Mouse (Mus musculus) bone marrow, adult 2 months (tissue): ENCODE results near the gene Olfr1202. TPM values are rescaled to one million over a fixed set of nuclear protein-coding genes. Genes with fewer than 3 reads are reported as not detected.

ENCODE experiments used
- H3K27ac ChIP-seq: fragments of 200-500 bp; 2 replicates; pipeline ENCODE4 v1.5.1; 2012; ENCODE audit warnings: low read depth, mild to moderate bottlenecking, control low read depth, inconsistent platforms, low read length; ENCODE audit not compliant: control insufficient read depth, poor library complexity, insufficient read depth
- H3K4me1 ChIP-seq: fragments of 200-500 bp; 2 replicates; pipeline ENCODE4 v1.6.1; 2011; ENCODE audit warnings: low read length; ENCODE audit not compliant: control insufficient read depth, insufficient read depth
- H3K4me3 ChIP-seq: fragments of 200-500 bp; replicated peaks from 2 replicates; pipeline ENCODE3; 2011; ENCODE audit warnings: mild to moderate bottlenecking, low read depth, low read length, control low read depth; ENCODE audit not compliant: control insufficient read depth
- CTCF ChIP-seq: fragments of 200-500 bp; IDR thresholded peaks from 2 replicates; pipeline ENCODE4 v1.5.1; 2011; ENCODE audit warnings: low read length, control low read depth; ENCODE audit not compliant: control insufficient read depth, insufficient read depth
- POLR2A ChIP-seq: fragments of 200-500 bp; IDR thresholded peaks from 2 replicates; pipeline ENCODE4 v1.6.1; 2011; ENCODE audit warnings: low read depth, mild to moderate bottlenecking, control low read depth, low read length, borderline replicate concordance; ENCODE audit not compliant: control insufficient read depth
- WGBS: fragments of 180-500 bp; shearing (Covaris S2); methylation state at CpG from one replicate; pipeline ENCODE4 v1.1.7; 2018; 5-methylcytosine and 5-hydroxymethylcytosine counted together
- polyA plus RNA-seq: library from polyadenylated mRNA; stranded (reverse); fragments of >200 nt; gene quantifications from 2 replicates; pipeline ENCODE4 v1.2.4, GENCODE M21; 2011; ENCODE audit warnings: low replicate concordance; ENCODE audit not compliant: missing spikeins, insufficient read depth, insufficient read length

Gene Olfr1202
- polyA plus RNA-seq = not detected in 2 replicates

- Histone ChIP-seq H3K27ac (no peak within 1 kb of the TSS), H3K4me1 (no peaks in the 10 kb centered on the region), H3K4me3 (no peak within 1 kb of the TSS)
- WGBS = 58% methylated on average over 1 of the region's 1 CpGs
- no peak for TF ChIP-seq CTCF
- TF ChIP-seq POLR2A = no peak
Observed at GRCm38 (mm10) chr2:88814196-88814595, at the start of gene Olfr1202. Olfr1202 (plus strand) TSS chr2:88814496.

- no peak within 1 kb of the TSS for H3K27ac ChIP-seq
- TF ChIP-seq POLR2A (no peak), CTCF (no peak)
- 70% methylated on average over 2 of the region's 2 CpGs for WGBS
- H3K4me3 ChIP-seq = no peak within 1 kb of the TSS
- no peaks in the 10 kb centered on the region for H3K4me1 ChIP-seq
Observed at GRCm38 (mm10) chr2:88770388-88770787, 43.9 kb upstream of the Olfr1202 start, which contains the start of gene Olfr1200. Olfr1200 (minus strand) TSS chr2:88770488.

GRCm38 (mm10) chr2:88792736-88793135, 21.6 kb upstream of the Olfr1202 start, which contains the start of gene Olfr1201:
Olfr1201 (plus strand) TSS chr2:88793036.
- WGBS = 78% methylated on average over 6 of the region's 6 CpGs
- no peak within 1 kb of the TSS for H3K4me3 ChIP-seq
- no peak within 1 kb of the TSS for H3K27ac ChIP-seq
- no peaks in the 10 kb centered on the region for H3K4me1 ChIP-seq
- TF ChIP-seq CTCF = no peak
- TF ChIP-seq POLR2A = no peak

GRCm38 (mm10) chr2:88829437-88829836, 15.1 kb downstream of the Olfr1202 start, which contains the start of gene Olfr1205:
Olfr1205 (plus strand) TSS chr2:88829737.
- TF ChIP-seq CTCF = no peak
- no peak for TF ChIP-seq POLR2A
- no peak within 1 kb of the TSS for H3K4me3 ChIP-seq
- WGBS = 77% methylated on average over 2 of the region's 2 CpGs
- no peak within 1 kb of the TSS for H3K27ac ChIP-seq
- H3K4me1 ChIP-seq = no peaks in the 10 kb centered on the region

- Histone ChIP-seq H3K4me3 (no peak overlapping the region), H3K27ac (no peak overlapping the region), H3K4me1 (no peaks in the 10 kb centered on the region)
- TF ChIP-seq CTCF (no peak), POLR2A (no peak)
- 82% methylated on average over 2 of the region's 2 CpGs for WGBS
Observed at GRCm38 (mm10) chr2:88838477-88838876, 24.2 kb downstream of the Olfr1202 start.

- Histone ChIP-seq H3K27ac (no peak within 1 kb of the TSS), H3K4me3 (no peak within 1 kb of the TSS), H3K4me1 (no peaks in the 10 kb centered on the region)
- 72% methylated on average over 1 of the region's 1 CpGs for WGBS
- TF ChIP-seq CTCF (no peak), POLR2A (no peak)
Observed at GRCm38 (mm10) chr2:88848992-88849391, 34.7 kb downstream of the Olfr1202 start, which contains the start of gene Olfr1204. Olfr1204 (plus strand) TSS chr2:88849292.

- 70% methylated on average over 2 of the region's 2 CpGs for WGBS
- Histone ChIP-seq H3K27ac (no peak within 1 kb of the TSS), H3K4me3 (no peak within 1 kb of the TSS), H3K4me1 (no peaks in the 10 kb centered on the region)
- TF ChIP-seq CTCF (no peak), POLR2A (no peak)
Observed at GRCm38 (mm10) chr2:88862931-88863330, 48.6 kb downstream of the Olfr1202 start, which contains the start of gene Olfr1206. Olfr1206 (plus strand) TSS chr2:88863231.

Other genes starting within 250 kb of the Olfr1202 start
- not detected in 2 replicates for gene Olfr1189, start 228.0 kb upstream of the Olfr1202 start, polyA plus RNA-seq
- 0.16 and 1.7 TPM in 2 replicates for gene Olfr1191-ps1, start 174.0 kb upstream of the Olfr1202 start, polyA plus RNA-seq
- 0.29 TPM in 1 of 2 replicates, not detected in the other for gene Olfr1192-ps1, start 166.0 kb upstream of the Olfr1202 start, polyA plus RNA-seq
- not detected in 2 replicates for gene Olfr1193, start 138.9 kb upstream of the Olfr1202 start, polyA plus RNA-seq
- not detected in 2 replicates for gene Olfr1195, start 125.3 kb upstream of the Olfr1202 start, polyA plus RNA-seq
- not detected in 2 replicates for gene Olfr1196, start 109.9 kb upstream of the Olfr1202 start, polyA plus RNA-seq
- gene Olfr1197, start 82.1 kb upstream of the Olfr1202 start, polyA plus RNA-seq = not detected in 2 replicates
- 0.87 TPM in 1 of 2 replicates, not detected in the other for gene Olfr1198, start 63.1 kb upstream of the Olfr1202 start, polyA plus RNA-seq
- 0.63 TPM in 1 of 2 replicates, not detected in the other for gene Olfr1199, start 54.0 kb upstream of the Olfr1202 start, polyA plus RNA-seq
- gene Olfr1200, start 44.0 kb upstream of the Olfr1202 start, polyA plus RNA-seq = not detected in 2 replicates
- not detected in 2 replicates for gene Olfr1201, start 21.5 kb upstream of the Olfr1202 start, polyA plus RNA-seq
- gene Olfr1205, start 15.2 kb downstream of the Olfr1202 start, polyA plus RNA-seq = not detected in 2 replicates
- gene Olfr1204, start 34.8 kb downstream of the Olfr1202 start, polyA plus RNA-seq = not detected in 2 replicates
- gene Olfr1206, start 48.7 kb downstream of the Olfr1202 start, polyA plus RNA-seq = not detected in 2 replicates
- not detected in 2 replicates for gene Olfr1208, start 87.8 kb downstream of the Olfr1202 start, polyA plus RNA-seq
- not detected in 2 replicates for gene Olfr1209, start 100.7 kb downstream of the Olfr1202 start, polyA plus RNA-seq
- not detected in 2 replicates for gene Olfr1211, start 123.6 kb downstream of the Olfr1202 start, polyA plus RNA-seq
- not detected in 2 replicates for gene Olfr1212, start 139.5 kb downstream of the Olfr1202 start, polyA plus RNA-seq
- not detected in 2 replicates for gene Gm13762, start 165.8 kb downstream of the Olfr1202 start, polyA plus RNA-seq
- not detected in 2 replicates for gene Olfr1214, start 178.2 kb downstream of the Olfr1202 start, polyA plus RNA-seq
- gene Olfr1215, start 192.5 kb downstream of the Olfr1202 start, polyA plus RNA-seq = not detected in 2 replicates
- not detected in 2 replicates for gene Olfr1216, start 203.8 kb downstream of the Olfr1202 start, polyA plus RNA-seq
- not detected in 2 replicates for gene Olfr1217, start 217.6 kb downstream of the Olfr1202 start, polyA plus RNA-seq
- not detected in 2 replicates for gene Olfr1218, start 246.7 kb downstream of the Olfr1202 start, polyA plus RNA-seq